Mouse (Mus musculus): ENCODE measurements around the gene Zfp710. TPM values are rescaled to one million over a fixed set of nuclear protein-coding genes. Genes with fewer than 3 reads are reported as not detected.

The Zfp710 gene
- polyA plus RNA-seq, 1 experiment from 2014 or later = 10.3 TPM

DNA sequence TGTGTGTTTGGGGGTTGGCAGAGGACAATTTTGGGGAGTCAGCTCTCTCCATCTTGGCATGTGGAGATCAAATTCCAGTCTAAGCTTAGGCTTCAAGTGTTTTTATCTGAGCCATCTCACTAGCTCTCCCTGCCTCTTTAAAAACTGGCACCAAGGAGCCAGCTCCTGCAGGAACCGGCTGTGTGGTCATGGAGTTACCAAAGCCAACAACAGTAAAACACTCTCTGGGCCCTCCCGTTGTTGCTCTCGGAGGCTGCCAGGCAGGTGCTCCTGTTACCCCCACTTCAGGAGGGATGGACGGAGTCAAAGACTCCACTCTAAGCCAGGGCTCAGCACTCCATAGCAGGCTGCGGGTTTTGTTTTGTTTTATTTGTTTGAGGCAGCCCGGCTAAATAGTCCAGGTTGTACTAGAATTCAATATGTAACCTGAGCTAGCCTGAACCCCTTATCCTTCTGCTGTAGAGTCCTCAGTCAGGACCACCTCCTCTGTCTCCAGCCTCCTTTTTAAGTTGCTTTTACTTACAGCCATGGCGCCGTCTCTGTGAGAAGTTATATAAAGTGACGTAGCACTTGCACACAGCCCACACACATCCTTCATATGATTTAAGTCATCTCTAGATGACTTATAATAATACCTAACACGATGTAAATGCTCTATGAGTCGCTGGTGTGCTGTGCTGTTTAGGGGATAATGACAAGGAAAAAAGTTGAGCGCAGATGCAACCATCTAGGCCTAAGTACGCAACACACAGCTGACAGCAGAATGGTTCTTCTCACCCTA lies 42.3 kb downstream of the Zfp710 start:
- ATAC-seq (ENCODE audit: low FRiP score, low TSS enrichment) (no peak), DNase-seq (ENCODE audit: low spot score) (no peak)
- 66% methylated on average over 13 of the region's 13 CpGs for WGBS
- H3K27ac ChIP-seq (replicated peaks) = no peak overlapping the region
- no peak overlapping the region for H3K4me3 ChIP-seq (ENCODE audit: low read depth, low read length)
- H3K4me2 ChIP-seq (replicated peaks; ENCODE audit: low read depth) = no peak overlapping the region
- no peaks in the 10 kb centered on the region for H3K9me3 ChIP-seq (ENCODE audit: control insufficient read depth, low read length)
- peaks cover 7% of the 10 kb centered on the region; the same call in 1 of the 2 replicates for H3K4me1 ChIP-seq (replicated peaks; ENCODE audit: control insufficient read depth, insufficient read depth)
- H3K27me3 ChIP-seq (ENCODE audit: control insufficient read depth, insufficient read depth, low read length) = no peaks in the 10 kb centered on the region
- H3K9ac ChIP-seq (ENCODE audit: low read length) = no peak overlapping the region
- H3K36me3 ChIP-seq (ENCODE audit: control insufficient read depth, insufficient read depth, low read length) = no peaks in the 10 kb centered on the region
- TF ChIP-seq CTCF (IDR thresholded peaks at IDR 0.05; ENCODE audit: low read depth) (no peak), EP300 (optimal IDR thresholded peaks at IDR 0.05) (no peak)

DNA sequence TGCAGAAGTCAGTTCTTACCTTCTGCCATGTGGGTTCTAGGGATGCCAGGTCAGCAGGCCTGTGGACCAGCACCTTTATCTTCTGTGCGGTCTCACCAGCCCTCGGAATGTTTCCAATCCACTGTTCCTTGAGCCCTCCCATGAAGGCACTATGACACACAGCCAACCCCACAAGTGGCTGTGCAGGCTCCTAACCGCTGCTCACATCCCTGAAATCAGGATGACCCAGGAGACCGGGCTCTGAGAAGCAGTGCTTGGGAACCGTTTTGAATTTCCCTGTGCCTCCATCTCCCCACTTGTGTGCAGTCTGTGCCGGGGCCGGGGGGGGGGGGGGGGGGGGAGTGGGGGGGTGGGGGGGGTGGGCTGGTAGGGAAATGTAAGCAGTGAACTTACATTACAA lies 43.7 kb downstream of the Zfp710 start:
- no peak for DNase-seq (ENCODE audit: low spot score)

DNA sequence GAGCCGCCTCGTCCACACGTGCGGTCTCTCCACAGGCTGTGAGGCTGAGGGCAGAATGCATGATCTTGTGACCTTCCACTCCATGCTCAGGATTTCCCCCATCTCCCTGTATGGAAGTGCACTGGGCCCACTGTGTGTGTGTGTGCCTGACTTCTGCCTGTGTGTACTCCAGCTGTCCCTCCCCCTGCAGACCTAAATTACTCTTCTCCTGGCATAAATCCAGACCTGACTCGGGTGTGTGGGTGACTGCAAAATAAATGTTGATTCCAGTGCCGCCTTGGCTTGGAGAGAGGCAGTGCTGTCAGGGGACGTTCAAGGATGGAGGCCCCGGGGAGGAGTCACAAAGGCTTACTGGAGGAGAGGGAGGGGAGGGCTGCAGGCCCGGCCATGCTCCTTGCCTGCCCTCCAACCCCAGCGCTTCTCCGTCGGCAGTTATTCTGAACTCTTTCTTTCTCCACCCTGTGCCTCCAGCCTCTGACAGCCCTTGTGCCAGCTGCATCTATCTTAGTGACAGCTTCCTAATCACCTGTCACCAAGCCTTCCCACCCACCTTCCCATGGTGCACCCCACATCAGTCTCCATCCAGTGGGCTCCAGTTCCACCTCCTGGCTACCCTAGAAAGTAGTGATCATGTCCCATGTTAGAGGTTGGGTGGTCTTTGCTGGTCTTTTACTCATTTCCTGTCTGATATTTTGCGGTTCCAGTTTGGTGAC lies 45.2 kb downstream of the Zfp710 start:
- Histone ChIP-seq H3K4me2 (replicated peaks; ENCODE audit: low read depth) (peak overlapping the region; percentile 14; the same call in 1 of the 2 replicates), H3K4me3 (ENCODE audit: low read depth, low read length) (no peak overlapping the region), H3K36me3 (ENCODE audit: control insufficient read depth, insufficient read depth, low read length) (no peaks in the 10 kb centered on the region), H3K27ac (replicated peaks) (peak overlapping the region; percentile 63), H3K9me3 (ENCODE audit: control insufficient read depth, low read length) (no peaks in the 10 kb centered on the region), H3K9ac (ENCODE audit: low read length) (0 out of 2 replicates have a peak overlapping the region, but pooled peaks have one; percentile 4), H3K27me3 (ENCODE audit: control insufficient read depth, insufficient read depth, low read length) (no peaks in the 10 kb centered on the region), H3K4me1 (replicated peaks; ENCODE audit: control insufficient read depth, insufficient read depth) (peaks cover 10% of the 10 kb centered on the region; the same call in 1 of the 2 replicates)
- WGBS = 13% methylated on average over 13 of the region's 13 CpGs
- no peak for TF ChIP-seq CTCF (IDR thresholded peaks at IDR 0.05; ENCODE audit: low read depth)
- TF ChIP-seq EP300 (optimal IDR thresholded peaks at IDR 0.05) = no peak
- ATAC-seq (ENCODE audit: low FRiP score, low TSS enrichment) (peak; percentile 36; the same call in 1 of the 2 replicates), DNase-seq (ENCODE audit: low spot score) (no peak)

More for the DNA sequence above, 43.7 kb downstream of the Zfp710 start:
- Histone ChIP-seq H3K9me3 (ENCODE audit: control insufficient read depth, low read length) (no peaks in the 10 kb centered on the region), H3K27me3 (ENCODE audit: control insufficient read depth, insufficient read depth, low read length) (no peaks in the 10 kb centered on the region), H3K27ac (replicated peaks) (no peak overlapping the region), H3K4me2 (replicated peaks; ENCODE audit: low read depth) (no peak overlapping the region), H3K4me1 (replicated peaks; ENCODE audit: control insufficient read depth, insufficient read depth) (peaks cover 7% of the 10 kb centered on the region; the same call in 1 of the 2 replicates), H3K4me3 (ENCODE audit: low read depth, low read length) (no peak overlapping the region), H3K36me3 (ENCODE audit: control insufficient read depth, insufficient read depth, low read length) (no peaks in the 10 kb centered on the region), H3K9ac (ENCODE audit: low read length) (no peak overlapping the region)
- TF ChIP-seq EP300 (optimal IDR thresholded peaks at IDR 0.05) (no peak), CTCF (IDR thresholded peaks at IDR 0.05; ENCODE audit: low read depth) (no peak)
- ATAC-seq (ENCODE audit: low FRiP score, low TSS enrichment) = no peak
- WGBS = 68% methylated on average over 5 of the region's 7 CpGs

DNA sequence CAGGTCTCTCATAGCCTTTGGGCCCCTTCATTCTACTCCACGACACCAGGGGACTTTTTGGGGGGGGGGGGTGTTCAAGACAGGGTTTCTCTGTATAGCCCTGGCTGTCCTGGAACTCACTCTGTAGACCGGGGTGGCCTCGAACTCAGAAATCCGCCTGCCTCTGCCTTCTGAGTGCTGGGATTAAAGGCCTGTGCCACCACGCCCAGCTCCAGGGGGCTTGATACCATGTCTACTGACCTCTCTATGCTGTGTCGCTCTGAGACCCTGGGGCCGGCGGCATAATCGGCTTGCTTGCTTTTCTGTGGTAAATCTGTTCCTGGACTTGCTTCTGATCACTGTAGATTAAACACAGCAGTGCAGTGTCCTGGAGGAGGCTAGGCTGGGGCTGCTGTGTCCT lies 46.6 kb downstream of the Zfp710 start:
- Histone ChIP-seq H3K4me2 (replicated peaks; ENCODE audit: low read depth) (no peak overlapping the region), H3K4me3 (ENCODE audit: low read depth, low read length) (no peak overlapping the region), H3K9ac (ENCODE audit: low read length) (no peak overlapping the region), H3K27me3 (ENCODE audit: control insufficient read depth, insufficient read depth, low read length) (no peaks in the 10 kb centered on the region), H3K27ac (replicated peaks) (no peak overlapping the region), H3K36me3 (ENCODE audit: control insufficient read depth, insufficient read depth, low read length) (no peaks in the 10 kb centered on the region), H3K4me1 (replicated peaks; ENCODE audit: control insufficient read depth, insufficient read depth) (peaks cover 12% of the 10 kb centered on the region; the same call in 1 of the 2 replicates), H3K9me3 (ENCODE audit: control insufficient read depth, low read length) (no peaks in the 10 kb centered on the region)
- 89% methylated on average over 9 of the region's 9 CpGs for WGBS
- ATAC-seq (ENCODE audit: low FRiP score, low TSS enrichment) (no peak), DNase-seq (ENCODE audit: low spot score) (no peak)
- TF ChIP-seq CTCF (IDR thresholded peaks at IDR 0.05; ENCODE audit: low read depth) (no peak), EP300 (optimal IDR thresholded peaks at IDR 0.05) (no peak)

DNA sequence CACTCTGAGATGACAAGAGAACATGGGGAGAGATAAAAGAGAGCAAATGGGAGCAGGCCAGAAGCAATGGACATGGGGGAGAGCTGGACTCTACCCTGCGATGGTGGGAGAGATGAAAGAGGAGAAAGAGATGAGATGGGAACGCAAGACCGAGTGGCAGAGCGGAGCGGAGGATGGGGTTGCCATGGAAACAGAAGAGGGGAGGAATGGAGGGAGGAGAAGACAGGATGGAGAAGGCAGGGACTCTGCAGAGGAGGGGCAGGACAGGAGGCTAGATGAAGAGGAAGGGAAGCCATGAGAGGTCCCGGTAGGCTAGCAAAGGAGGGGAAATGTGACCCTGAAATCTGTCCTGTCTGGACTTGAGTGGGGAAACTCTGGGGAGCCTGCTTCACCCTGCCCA lies 47.7 kb downstream of the Zfp710 start:
- 81% methylated on average over 6 of the region's 6 CpGs for WGBS
- peaks cover 14% of the 10 kb centered on the region; the same call in 1 of the 2 replicates for H3K4me1 ChIP-seq (replicated peaks; ENCODE audit: control insufficient read depth, insufficient read depth)
- DNase-seq (ENCODE audit: low spot score) = no peak

More for the DNA sequence above, 47.7 kb downstream of the Zfp710 start:
- H3K4me3 ChIP-seq (ENCODE audit: low read depth, low read length) = no peak overlapping the region
- no peaks in the 10 kb centered on the region for H3K36me3 ChIP-seq (ENCODE audit: control insufficient read depth, insufficient read depth, low read length)
- H3K27me3 ChIP-seq (ENCODE audit: control insufficient read depth, insufficient read depth, low read length) = no peaks in the 10 kb centered on the region
- no peak for TF ChIP-seq CTCF (IDR thresholded peaks at IDR 0.05; ENCODE audit: low read depth)
- no peak for TF ChIP-seq EP300 (optimal IDR thresholded peaks at IDR 0.05)
- H3K9ac ChIP-seq (ENCODE audit: low read length) = no peak overlapping the region
- no peak overlapping the region for H3K4me2 ChIP-seq (replicated peaks; ENCODE audit: low read depth)
- no peak overlapping the region for H3K27ac ChIP-seq (replicated peaks)
- H3K9me3 ChIP-seq (ENCODE audit: control insufficient read depth, low read length) = no peaks in the 10 kb centered on the region
- no peak for ATAC-seq (ENCODE audit: low FRiP score, low TSS enrichment)
